Mouse (Mus musculus) liver, postnatal 0 days (tissue): Measurements from ENCODE around the gene Chrnb1.

ENCODE experiments used
- CTCF ChIP-seq: sonication (generic); IDR thresholded peaks from 2 replicates; pipeline ENCODE4 v1.5.1; 2016; ENCODE audit warnings: antibody characterized with exemption, low read depth
- EP300 ChIP-seq: IDR thresholded peaks from 2 replicates; pipeline ENCODE4 v1.6.1; 2016; ENCODE audit warnings: antibody characterized with exemption, low read depth, mild to moderate bottlenecking

GRCm38 (mm10) chr11:69799394-69800137, 3.8 kb upstream of the Chrnb1 start:
- TF ChIP-seq CTCF (no peak), EP300 (no peak)
